Mouse (Mus musculus): Measurements from ENCODE around the gene Fam19a1.

The Fam19a1 gene

DNA sequence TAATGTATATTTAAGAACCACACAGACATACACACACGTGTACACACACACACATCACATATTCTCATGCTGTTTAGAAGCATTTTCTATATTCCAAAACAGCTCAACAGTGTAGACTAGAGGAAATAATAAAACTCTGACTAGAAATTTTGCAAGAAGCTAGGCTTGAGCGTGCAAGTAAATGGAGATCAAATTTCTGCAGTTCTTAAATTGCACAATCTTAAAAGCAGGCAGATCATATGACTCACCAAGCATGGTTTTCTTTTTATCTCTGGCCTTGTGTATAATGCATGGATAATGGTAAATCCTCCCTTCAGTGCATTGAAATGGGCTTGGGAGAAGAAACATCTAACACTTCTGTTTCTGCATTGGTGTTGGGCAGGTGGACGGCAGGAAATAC, 564.9 kb downstream of the Fam19a1 start:
- DNase-seq (ENCODE audit: low spot score in 2 of 2): no peak

Measured in spleen, postnatal 4 days (tissue).